Mouse (Mus musculus): ENCODE measurements at regions not wholly inside any gene's neighbourhood (a gene's known extent, or its start where the extent isn't known, plus 50 kb on each side); places are given as distances from the start of the nearest gene placed in this dataset.

DNA sequence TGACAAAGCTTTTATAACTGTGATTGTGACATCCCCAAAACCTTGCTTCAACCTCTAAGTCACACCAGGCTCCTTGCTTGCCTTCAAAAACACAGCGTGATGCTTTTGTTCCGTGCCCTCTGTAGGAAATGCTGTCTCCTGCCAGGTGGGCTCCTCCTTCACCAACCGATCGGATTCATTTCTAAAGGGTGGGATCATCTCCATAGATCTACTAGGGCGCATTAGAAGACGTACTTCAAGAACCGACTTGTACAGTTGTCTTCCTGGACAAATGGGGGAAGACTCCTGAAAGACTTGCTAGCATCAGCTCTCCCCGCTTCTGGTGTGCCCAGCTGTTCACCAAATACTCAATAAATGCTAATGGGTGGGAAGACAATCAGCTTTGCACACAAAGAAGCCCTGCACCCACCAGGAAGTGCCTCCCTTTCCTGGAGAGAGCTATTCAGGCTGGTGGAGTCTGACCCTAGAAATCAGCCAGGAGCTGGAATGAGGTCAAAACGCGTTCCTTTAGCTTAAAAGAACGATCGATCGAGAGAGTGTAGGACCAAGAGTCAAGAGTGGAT, 53.0 kb downstream of the Hoxa1 start:
- TF ChIP-seq MYOG (IDR thresholded peaks at IDR 0.05; ENCODE audit: control insufficient read depth, extremely low read depth, insufficient read length) (no peak), CTCF (IDR thresholded peaks at IDR 0.05; ENCODE audit: control insufficient read depth, insufficient read depth, insufficient read length) (no peak), USF1 (IDR thresholded peaks at IDR 0.05; ENCODE audit: low read depth) (no peak), MAX (IDR thresholded peaks at IDR 0.05) (no peak), CEBPB (IDR thresholded peaks at IDR 0.05; ENCODE audit: low read depth) (no peak), FOSL1 (IDR thresholded peaks at IDR 0.05; ENCODE audit: insufficient read depth, low read length, poor library complexity, severe bottlenecking) (no peak)
- H3K79me3 ChIP-seq (ENCODE audit: low read depth), result no peaks in the 10 kb centered on the region
- no peaks in the 10 kb centered on the region for H3K27me3 ChIP-seq (ENCODE audit: control insufficient read depth, insufficient read depth, insufficient read length)
- H3K79me2 ChIP-seq (ENCODE audit: control insufficient read depth, insufficient read depth), result no peaks in the 10 kb centered on the region
- no peaks in the 10 kb centered on the region for H3K36me3 ChIP-seq (ENCODE audit: control insufficient read depth, insufficient read depth)
- H3ac ChIP-seq (ENCODE audit: control insufficient read depth, insufficient read length, low read depth), result no peak overlapping the region
- no peak overlapping the region for H3K4me3 ChIP-seq (ENCODE audit: insufficient read depth, poor library complexity, severe bottlenecking)

GRCm38 (mm10) chr6:52104141-52104540, 54.0 kb downstream of the Hoxa1 start:
- Histone ChIP-seq H3K4me3 (ENCODE audit: insufficient read depth, poor library complexity, severe bottlenecking) (no peak overlapping the region), H3K79me3 (ENCODE audit: low read depth) (no peaks in the 10 kb centered on the region), H3K79me2 (ENCODE audit: control insufficient read depth, insufficient read depth) (no peaks in the 10 kb centered on the region), H3ac (ENCODE audit: control insufficient read depth, insufficient read length, low read depth) (no peak overlapping the region), H3K36me3 (ENCODE audit: control insufficient read depth, insufficient read depth) (no peaks in the 10 kb centered on the region), H3K27me3 (ENCODE audit: control insufficient read depth, insufficient read depth, insufficient read length) (no peaks in the 10 kb centered on the region)
- no peak for TF ChIP-seq CTCF (IDR thresholded peaks at IDR 0.05; ENCODE audit: control insufficient read depth, insufficient read depth, insufficient read length)
- TF ChIP-seq MYOG (IDR thresholded peaks at IDR 0.05; ENCODE audit: control insufficient read depth, extremely low read depth, insufficient read length), result no peak
- TF ChIP-seq MAX (IDR thresholded peaks at IDR 0.05), result no peak
- TF ChIP-seq CEBPB (IDR thresholded peaks at IDR 0.05; ENCODE audit: low read depth), result no peak
- no peak for TF ChIP-seq MYOD1 (IDR thresholded peaks at IDR 0.05; ENCODE audit: control insufficient read depth, insufficient read length, low read depth)
- TF ChIP-seq USF1 (IDR thresholded peaks at IDR 0.05; ENCODE audit: low read depth), result no peak
- TF ChIP-seq FOSL1 (IDR thresholded peaks at IDR 0.05; ENCODE audit: insufficient read depth, low read length, poor library complexity, severe bottlenecking), result no peak

DNA sequence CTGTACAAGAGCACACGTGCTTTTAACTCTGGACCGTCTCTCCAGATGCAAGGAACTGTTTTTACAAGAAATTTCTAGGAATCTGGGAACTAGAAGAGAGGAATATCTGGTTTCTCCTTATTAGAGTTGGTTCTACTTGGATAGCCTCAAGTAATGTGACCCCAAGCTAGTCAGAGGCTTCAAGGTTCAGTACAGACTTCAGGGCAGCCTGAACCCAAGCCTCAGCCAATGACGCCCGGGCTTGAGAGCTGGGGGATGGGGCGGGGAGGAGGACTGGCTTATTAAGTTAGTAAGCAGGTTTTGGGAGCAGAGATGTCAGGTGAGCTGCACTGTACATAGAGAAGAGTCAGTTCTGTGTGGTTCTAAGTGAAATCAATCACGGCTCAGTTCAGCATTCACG, 54.5 kb downstream of the Hoxa1 start:
- no peak for TF ChIP-seq FOSL1 (IDR thresholded peaks at IDR 0.05; ENCODE audit: insufficient read depth, low read length, poor library complexity, severe bottlenecking)
- TF ChIP-seq CTCF (IDR thresholded peaks at IDR 0.05; ENCODE audit: control insufficient read depth, insufficient read depth, insufficient read length), result no peak
- TF ChIP-seq CEBPB (IDR thresholded peaks at IDR 0.05; ENCODE audit: low read depth), result no peak
- TF ChIP-seq MAX (IDR thresholded peaks at IDR 0.05), result no peak

DNA sequence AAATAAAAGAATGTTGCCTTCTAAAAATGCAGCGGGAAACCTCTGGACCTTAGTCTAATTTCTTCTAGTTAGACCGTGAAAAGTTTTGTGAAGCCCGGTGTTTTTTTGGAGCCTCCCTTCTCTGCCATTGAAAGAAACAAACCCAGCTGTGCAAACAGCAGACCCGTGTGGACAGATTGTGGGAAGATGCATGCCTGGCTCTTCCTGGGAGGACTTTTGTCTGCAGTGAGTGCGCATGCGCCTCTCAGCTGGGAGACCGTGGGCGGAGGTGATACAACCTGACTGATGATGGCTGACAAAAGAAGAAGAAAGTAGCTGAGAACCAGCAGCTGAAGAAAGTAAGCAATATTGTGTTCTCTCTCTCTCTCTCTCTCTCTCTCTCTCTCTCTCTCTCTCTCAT, 55.4 kb downstream of the Hoxa1 start:
- Histone ChIP-seq H3K27me3 (ENCODE audit: control insufficient read depth, insufficient read depth, insufficient read length) (no peaks in the 10 kb centered on the region), H3K36me3 (ENCODE audit: control insufficient read depth, insufficient read depth) (no peaks in the 10 kb centered on the region), H3ac (ENCODE audit: control insufficient read depth, insufficient read length, low read depth) (no peak overlapping the region), H3K79me2 (ENCODE audit: control insufficient read depth, insufficient read depth) (no peaks in the 10 kb centered on the region), H3K79me3 (ENCODE audit: low read depth) (no peaks in the 10 kb centered on the region), H3K4me3 (ENCODE audit: insufficient read depth, poor library complexity, severe bottlenecking) (no peak overlapping the region)
- no peak for TF ChIP-seq MYOG (IDR thresholded peaks at IDR 0.05; ENCODE audit: control insufficient read depth, extremely low read depth, insufficient read length)
- no peak for TF ChIP-seq CEBPB (IDR thresholded peaks at IDR 0.05; ENCODE audit: low read depth)
- TF ChIP-seq MYOD1 (IDR thresholded peaks at IDR 0.05; ENCODE audit: control insufficient read depth, insufficient read length, low read depth), result no peak
- TF ChIP-seq CTCF (IDR thresholded peaks at IDR 0.05; ENCODE audit: control insufficient read depth, insufficient read depth, insufficient read length), result no peak
- TF ChIP-seq MAX (IDR thresholded peaks at IDR 0.05), result no peak

More for the DNA sequence above, 54.5 kb downstream of the Hoxa1 start:
- Histone ChIP-seq H3K4me3 (ENCODE audit: insufficient read depth, poor library complexity, severe bottlenecking) (no peak overlapping the region), H3K79me3 (ENCODE audit: low read depth) (no peaks in the 10 kb centered on the region), H3ac (ENCODE audit: control insufficient read depth, insufficient read length, low read depth) (no peak overlapping the region), H3K79me2 (ENCODE audit: control insufficient read depth, insufficient read depth) (no peaks in the 10 kb centered on the region), H3K36me3 (ENCODE audit: control insufficient read depth, insufficient read depth) (no peaks in the 10 kb centered on the region), H3K27me3 (ENCODE audit: control insufficient read depth, insufficient read depth, insufficient read length) (no peaks in the 10 kb centered on the region)

GRCm38 (mm10) chr6:52102179-52102578, 55.9 kb downstream of the Hoxa1 start:
- TF ChIP-seq MAX (IDR thresholded peaks at IDR 0.05), result no peak
- peak; percentile 73 for TF ChIP-seq CEBPB (IDR thresholded peaks at IDR 0.05; ENCODE audit: low read depth)
- H3K27me3 ChIP-seq (ENCODE audit: control insufficient read depth, insufficient read depth, insufficient read length), result no peaks in the 10 kb centered on the region

DNA sequence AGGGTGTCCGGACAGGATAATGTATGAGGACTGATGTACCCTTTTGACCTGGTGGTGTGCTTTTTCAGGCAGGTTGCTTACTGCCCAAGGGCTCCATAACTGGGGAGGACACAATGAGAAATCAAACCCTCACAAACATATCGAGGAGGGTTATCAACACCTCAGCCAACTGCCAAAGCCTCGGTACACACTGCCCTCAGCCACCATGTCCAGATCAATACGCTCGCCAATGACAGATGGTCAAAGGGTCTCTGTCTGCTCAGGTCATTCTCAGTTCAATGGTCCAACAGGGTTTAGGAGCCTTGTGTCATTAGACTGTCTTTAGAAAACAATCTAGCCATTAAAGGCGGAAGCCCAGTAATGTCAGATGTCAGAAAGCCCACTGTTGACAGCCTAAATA, 56.9 kb downstream of the Hoxa1 start:
- TF ChIP-seq MYOD1 (IDR thresholded peaks at IDR 0.05; ENCODE audit: control insufficient read depth, insufficient read length, low read depth) (no peak), MYOG (IDR thresholded peaks at IDR 0.05; ENCODE audit: control insufficient read depth, extremely low read depth, insufficient read length) (no peak), CTCF (IDR thresholded peaks at IDR 0.05; ENCODE audit: control insufficient read depth, insufficient read depth, insufficient read length) (no peak), CEBPB (IDR thresholded peaks at IDR 0.05; ENCODE audit: low read depth) (no peak), USF1 (IDR thresholded peaks at IDR 0.05; ENCODE audit: low read depth) (no peak), MAX (IDR thresholded peaks at IDR 0.05) (no peak), FOSL1 (IDR thresholded peaks at IDR 0.05; ENCODE audit: insufficient read depth, low read length, poor library complexity, severe bottlenecking) (no peak)
- no peaks in the 10 kb centered on the region for H3K79me2 ChIP-seq (ENCODE audit: control insufficient read depth, insufficient read depth)
- no peak overlapping the region for H3ac ChIP-seq (ENCODE audit: control insufficient read depth, insufficient read length, low read depth)
- no peaks in the 10 kb centered on the region for H3K27me3 ChIP-seq (ENCODE audit: control insufficient read depth, insufficient read depth, insufficient read length)
- no peaks in the 10 kb centered on the region for H3K36me3 ChIP-seq (ENCODE audit: control insufficient read depth, insufficient read depth)
- H3K79me3 ChIP-seq (ENCODE audit: low read depth), result no peaks in the 10 kb centered on the region
- no peak overlapping the region for H3K4me3 ChIP-seq (ENCODE audit: insufficient read depth, poor library complexity, severe bottlenecking)

More at GRCm38 (mm10) chr6:52102179-52102578, 55.9 kb downstream of the Hoxa1 start:
- Histone ChIP-seq H3K36me3 (ENCODE audit: control insufficient read depth, insufficient read depth) (no peaks in the 10 kb centered on the region), H3ac (ENCODE audit: control insufficient read depth, insufficient read length, low read depth) (no peak overlapping the region), H3K79me2 (ENCODE audit: control insufficient read depth, insufficient read depth) (no peaks in the 10 kb centered on the region), H3K4me3 (ENCODE audit: insufficient read depth, poor library complexity, severe bottlenecking) (no peak overlapping the region), H3K79me3 (ENCODE audit: low read depth) (no peaks in the 10 kb centered on the region)
